In the genomic region with DNA sequence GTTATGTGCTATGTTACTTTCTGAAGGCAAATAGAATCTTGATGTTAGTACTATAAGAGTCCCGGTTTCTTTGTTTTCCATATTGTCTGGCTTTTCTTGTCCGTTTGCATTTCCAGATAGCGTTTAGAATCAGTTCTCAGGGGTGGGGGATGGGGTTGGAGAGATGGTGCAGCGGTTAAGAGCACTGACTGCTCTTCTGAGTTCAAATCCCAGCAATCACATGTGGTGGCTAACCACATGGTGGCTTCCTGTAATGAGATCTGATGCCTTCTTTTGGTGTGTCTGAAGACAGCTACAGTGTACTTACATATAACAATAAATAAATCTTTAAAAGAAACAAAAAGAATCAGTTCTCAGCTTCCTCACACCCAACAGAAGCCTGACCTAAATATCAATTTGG, we compare ENCODE assay signal across 22 mouse cellular contexts.
DNase-seq lines count a peak whose midpoint lies in the region; ATAC-seq lines count a peak whose summit lies in the region.
"Had no signal": no experiment of that assay in that cellular context is flagged by ENCODE, and none has a peak within 500 bp of the region (broad histone marks: within the 10 kb centered on the region; RNA-seq: fewer than 3 reads in every experiment).

No protein-coding gene starts in this region.

- peak; percentile 11 for ATAC-seq in CD4-positive, CD25-positive, alpha-beta regulatory T cell, adult 4 months
- ATAC-seq: forebrain, embryonic 14.5 days; forebrain, postnatal 0 days; hindbrain, postnatal 0 days; Patski had no signal

- DNase-seq in thymus, postnatal 0 days (ENCODE audit: low spot score), result peak; percentile 45
- DNase-seq in thymus, postnatal 10 days (ENCODE audit: low spot score in 2 of 2), result no peak
- DNase-seq in CD4-positive helper T cell, adult 2 months (ENCODE audit: low read depth, low spot score), result peak; percentile 71
- DNase-seq in induced T-regulatory cell, adult 2 months (ENCODE audit: low read depth), result peak; percentile 82
- DNase-seq in gastrocnemius, adult 8-10 months (ENCODE audit: low spot score in 2 of 2), result no peak
- DNase-seq in spleen, postnatal 14 days (ENCODE audit: low spot score in 2 of 2), result no peak
- DNase-seq: adrenal gland, adult 8-10 months; adrenal gland, postnatal 25 days; B cell, adult 2 months; cerebellum, adult 11-12 months; cerebellum, adult 8-10 months; cerebellum, postnatal 10 days; forebrain, postnatal 0 days; gastrocnemius, adult 2 months; gastrocnemius, postnatal 36 days; heart, adult 2 months; heart, postnatal 14 days; heart, postnatal 4 days had no signal

Comparison
In these comparisons a context has a peak if more than half of its experiments do, and no peak if none do; other contexts are left out.
1. DNase-seq: peak in thymus, postnatal 0 days (single experiment), CD4-positive helper T cell, adult 2 months (single experiment) and induced T-regulatory cell, adult 2 months (single experiment); none in thymus, postnatal 10 days (0 of 2), gastrocnemius, adult 8-10 months (0 of 2) and spleen, postnatal 14 days (0 of 2).